Mouse (Mus musculus) retina, embryonic 14.5 days (tissue): ENCODE measurements at regions not wholly inside any gene's neighbourhood (a gene's known extent, or its start where the extent isn't known, plus 50 kb on each side); places are given as distances from the start of the nearest gene placed in this dataset.

Source experiments
- DNase-seq: peaks from one replicate; pipeline ENCODE4 v3.0.0-alpha.2; 2015; ENCODE audit warnings: low spot score

GRCm38 (mm10) chr12:54453343-54453742 is 203.0 kb downstream of the Sptssa start:
- DNase-seq, result no peak

DNA sequence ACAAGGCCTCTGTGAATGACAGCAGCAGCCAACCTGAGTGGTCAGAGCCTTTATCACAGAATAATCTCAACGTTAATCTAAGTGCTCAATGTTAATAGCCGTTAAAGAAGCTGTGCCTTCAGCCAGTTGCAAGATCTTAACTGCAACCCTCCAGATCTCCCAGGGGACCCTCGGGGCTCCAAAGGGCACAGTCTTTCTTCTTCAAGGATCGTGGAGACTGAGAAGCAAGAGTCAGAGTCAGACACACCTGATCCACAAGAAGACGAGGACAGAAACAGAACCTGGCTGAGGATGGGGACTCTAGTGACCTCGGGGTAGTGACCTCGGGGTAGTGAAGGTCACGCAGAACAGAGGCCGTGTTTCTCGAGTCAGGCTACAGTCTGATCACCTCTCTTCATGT is 206.0 kb downstream of the Sptssa start:
- DNase-seq, result no peak

GRCm38 (mm10) chr12:54448221-54448620 is 208.2 kb downstream of the Sptssa start:
- DNase-seq, result no peak

DNA sequence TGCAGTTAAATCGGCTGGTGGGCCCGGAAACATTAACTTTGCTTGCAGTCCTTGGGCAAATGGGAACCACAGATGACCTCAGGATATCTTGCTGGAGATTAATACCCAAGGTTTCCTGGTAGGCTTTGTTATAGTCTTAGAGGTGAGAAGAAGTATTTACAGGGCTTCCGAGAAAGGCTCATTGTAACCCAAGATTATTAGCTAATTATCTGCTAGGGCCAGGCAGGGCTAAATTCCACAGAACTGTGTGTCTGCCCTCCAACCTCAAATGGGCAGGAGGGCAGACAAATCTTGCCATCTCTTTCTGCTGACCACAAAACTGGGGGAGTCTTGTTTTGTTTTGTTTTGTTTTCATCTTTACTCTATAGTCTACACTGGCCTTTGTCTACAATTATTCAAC is 209.0 kb downstream of the Sptssa start:
- DNase-seq, result no peak

DNA sequence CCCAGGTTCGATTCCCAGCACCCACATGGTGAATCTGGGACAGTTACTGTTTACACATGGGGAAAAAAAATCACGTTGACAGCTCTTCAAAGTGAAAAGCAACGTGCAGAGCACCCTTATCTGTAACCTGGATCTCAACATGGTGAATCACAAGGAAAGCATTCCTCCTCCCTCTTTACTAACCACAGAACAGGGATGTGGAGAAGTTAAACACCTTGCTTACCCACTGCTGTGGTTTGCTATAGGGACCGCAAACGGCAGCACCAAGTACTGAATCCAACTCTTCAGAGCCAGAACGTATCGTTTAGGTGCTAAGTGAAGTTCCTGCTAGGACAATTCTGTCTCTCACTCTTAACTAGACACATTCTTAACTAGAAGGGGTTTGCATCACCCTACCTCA is 210.0 kb downstream of the Sptssa start:
- no peak for DNase-seq

- no peak for DNase-seq
Observed at GRCm38 (mm10) chr12:54444416-54444815, 212.0 kb downstream of the Sptssa start.

DNA sequence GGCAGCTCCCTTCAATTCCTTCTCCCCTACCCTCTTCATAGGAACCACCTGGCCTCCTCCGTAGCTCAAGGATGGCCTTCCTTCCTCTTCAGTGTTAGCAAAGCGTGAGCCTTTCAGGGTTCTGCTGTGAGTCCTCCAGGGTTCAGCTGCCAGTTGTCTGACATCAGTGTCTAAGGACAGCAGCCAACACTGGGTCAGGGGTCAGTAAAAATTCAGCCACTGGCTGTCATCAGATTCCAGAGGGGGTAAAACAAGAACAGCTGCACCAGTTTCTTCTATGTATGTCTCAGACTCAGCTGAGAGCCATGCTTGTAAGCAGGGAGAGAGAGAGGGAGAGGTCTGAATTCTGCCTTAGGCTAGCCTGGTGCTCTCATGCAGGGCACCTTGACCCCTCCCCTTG is 213.1 kb downstream of the Sptssa start:
- DNase-seq, result no peak

DNA sequence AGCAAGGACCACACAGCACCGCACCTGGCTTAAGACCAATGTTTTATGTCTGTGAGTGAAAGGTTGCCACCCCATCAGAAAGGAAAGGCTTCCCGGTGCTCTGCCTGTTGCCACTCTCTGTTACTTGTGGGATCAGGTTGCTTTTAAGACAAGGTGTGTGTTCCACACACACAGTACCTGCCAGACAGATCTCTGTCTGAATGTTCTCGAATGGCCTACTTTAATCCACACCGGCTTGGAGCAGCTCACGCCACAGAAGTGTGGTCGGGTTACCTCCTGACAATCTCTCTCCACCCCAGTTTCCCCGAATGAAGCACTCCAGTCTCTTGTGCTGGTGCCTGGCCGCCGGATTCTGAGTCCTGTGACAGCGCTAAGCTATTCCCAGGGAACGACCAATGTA is 214.0 kb downstream of the Sptssa start:
- DNase-seq, result no peak

DNA sequence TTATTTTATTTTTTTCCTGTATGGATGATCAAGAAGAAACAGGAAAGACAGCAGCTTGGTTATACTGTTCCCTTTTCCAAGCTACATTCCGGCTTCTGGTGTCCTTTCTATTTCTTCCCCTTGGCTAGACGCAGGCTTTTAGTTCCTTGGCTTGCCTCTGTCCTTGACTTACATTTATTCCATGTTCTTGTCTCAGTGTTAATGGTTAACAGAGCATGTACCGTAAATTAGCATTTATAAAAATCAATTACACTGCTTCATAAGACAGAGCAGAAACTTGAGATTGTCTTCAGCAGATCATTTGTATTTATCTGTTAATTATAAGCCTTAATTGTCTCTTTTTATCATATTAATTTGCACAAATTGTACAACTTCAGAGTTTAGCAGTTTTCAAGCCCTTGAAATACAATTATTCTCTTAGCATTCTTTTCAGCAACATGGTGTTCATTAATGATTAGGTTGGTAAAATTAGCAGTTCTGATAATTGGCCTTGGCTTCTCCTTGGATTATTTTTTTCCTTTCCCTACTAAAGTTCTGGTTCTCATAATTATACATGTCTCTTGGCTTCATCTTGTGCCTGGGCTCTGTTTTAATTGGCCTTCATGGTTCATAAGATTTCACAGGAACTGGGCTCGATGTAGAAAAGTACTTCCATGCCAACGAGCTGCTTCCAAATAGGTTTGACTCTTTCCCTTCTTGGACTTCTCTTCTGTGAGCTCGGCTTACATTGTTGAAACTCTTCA is 215.4 kb downstream of the Sptssa start:
- no peak for DNase-seq

- peak; percentile 20 for DNase-seq
Observed at GRCm38 (mm10) chr12:54438793-54439192, 217.6 kb downstream of the Sptssa start.

GRCm38 (mm10) chr12:54425236-54425635 is 221.6 kb upstream of the Egln3 start:
- DNase-seq, result no peak

GRCm38 (mm10) chr12:54414829-54415228 is 211.2 kb upstream of the Egln3 start:
- no peak for DNase-seq

DNA sequence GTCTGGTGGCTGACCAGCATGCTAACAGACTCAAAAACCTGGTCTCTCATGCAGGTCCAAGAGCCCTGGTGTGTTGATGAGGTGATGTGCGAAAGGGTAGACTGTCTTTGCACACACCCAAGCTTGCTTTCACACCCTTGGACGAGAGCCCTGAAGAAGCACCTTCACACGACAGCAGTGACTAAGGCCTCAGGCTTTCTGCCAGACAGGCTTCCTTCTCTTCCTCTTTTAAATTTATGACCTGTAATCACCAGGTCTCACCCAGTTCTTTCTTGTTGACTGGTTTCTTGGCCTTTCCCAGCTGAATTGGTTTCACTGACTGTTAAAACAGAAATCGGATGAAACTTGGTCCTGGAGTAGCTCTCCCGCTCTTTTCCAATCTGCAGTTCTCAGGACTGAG is 210.5 kb upstream of the Egln3 start:
- DNase-seq, result no peak

GRCm38 (mm10) chr12:54410038-54410605 is 206.5 kb upstream of the Egln3 start:
- peak; percentile 50 for DNase-seq

DNA sequence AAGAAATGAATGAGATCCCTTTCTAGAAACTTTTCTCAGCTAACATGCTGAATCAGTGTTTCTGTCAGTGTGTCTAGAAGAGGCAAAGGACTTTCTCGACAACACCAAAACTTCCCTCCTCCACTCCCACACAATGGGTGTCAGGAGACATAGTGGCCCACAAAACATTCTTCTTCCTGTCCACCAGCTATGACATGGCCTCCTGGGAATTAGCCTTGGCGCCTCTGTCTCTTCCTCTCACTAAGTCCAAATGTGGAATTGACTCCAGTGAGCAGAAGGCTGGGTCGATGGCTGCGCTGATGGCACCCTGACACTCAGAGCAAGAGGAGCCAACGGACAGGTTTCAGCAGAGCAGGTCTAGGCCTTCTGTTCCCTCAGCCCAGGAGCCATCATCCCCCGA is 205.2 kb upstream of the Egln3 start:
- DNase-seq, result no peak

DNA sequence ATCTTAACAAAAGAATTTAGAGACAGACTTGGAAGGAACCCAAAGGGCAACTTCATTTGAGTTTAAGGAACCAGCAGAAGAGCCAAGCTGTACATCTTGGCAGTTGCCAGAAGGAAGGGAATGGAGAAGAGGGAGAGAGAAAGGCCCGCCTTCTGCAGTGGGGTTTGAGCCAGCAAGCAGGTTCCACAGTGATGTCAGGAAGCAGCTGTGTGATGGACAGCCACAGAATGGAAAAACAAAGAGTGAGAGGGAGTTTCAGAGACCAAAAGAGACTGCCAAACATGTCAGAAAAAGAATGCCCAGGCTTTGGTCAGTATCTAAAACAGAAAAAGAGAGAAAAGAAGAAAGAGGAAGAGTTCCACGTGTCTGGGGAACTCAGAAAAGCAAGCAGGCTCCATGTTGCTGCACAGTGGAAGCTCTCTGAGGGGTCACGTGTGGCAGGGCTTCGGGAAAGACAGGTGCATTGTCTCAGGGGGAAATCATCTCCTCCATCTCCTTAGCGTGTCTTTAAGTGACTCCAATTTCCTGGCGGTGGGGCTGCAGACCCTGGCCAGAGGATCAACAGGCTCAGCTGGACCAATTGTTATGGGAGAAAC is 203.7 kb upstream of the Egln3 start:
- no peak for DNase-seq

- no peak for DNase-seq
Observed at GRCm38 (mm10) chr12:54405066-54405465, 201.4 kb upstream of the Egln3 start.

GRCm38 (mm10) chr12:54402591-54402990 is 198.9 kb upstream of the Egln3 start:
- no peak for DNase-seq

GRCm38 (mm10) chr12:54401665-54402064 is 198.0 kb upstream of the Egln3 start:
- no peak for DNase-seq

DNA sequence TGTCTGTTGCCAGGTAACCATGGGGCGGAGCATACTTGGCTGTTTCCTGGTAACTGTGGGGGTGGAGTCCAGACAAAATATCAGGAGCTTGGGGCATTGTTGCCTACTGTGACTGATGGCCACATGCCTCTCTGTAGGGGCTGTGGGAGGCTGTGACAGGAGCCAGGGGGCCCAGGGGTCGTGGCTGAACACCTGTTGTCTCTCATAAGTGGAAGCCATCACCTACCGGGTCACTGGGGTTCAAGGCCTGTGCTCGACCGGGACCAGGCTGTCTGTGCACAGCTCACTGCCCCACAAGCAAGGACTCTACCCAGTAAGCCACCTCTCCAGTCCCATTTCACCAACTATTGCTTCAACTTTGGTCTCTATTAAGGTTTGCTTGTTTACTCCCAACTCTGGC is 196.4 kb upstream of the Egln3 start:
- no peak for DNase-seq

DNA sequence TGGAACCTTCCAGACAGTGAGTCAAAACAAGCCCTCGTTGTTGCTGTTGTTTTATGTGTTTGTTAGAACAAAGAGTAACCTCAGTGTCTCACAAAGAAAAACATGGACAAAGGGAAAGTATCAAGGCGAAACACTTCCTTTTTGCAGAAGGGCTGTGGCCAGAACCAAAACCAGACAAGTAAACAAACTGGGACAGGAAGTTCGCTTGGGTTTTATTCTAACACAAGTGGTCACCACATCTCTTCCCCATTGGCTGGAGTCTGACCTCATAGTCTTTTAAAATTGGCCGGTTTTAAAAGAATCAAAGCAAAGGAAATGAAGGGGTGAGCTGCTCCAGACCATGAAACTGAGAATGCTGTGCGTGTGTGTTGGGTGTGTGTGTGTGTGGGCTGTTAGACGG is 194.4 kb upstream of the Egln3 start:
- DNase-seq, result no peak

- no peak for DNase-seq
Observed at GRCm38 (mm10) chr12:54396952-54397351, 193.3 kb upstream of the Egln3 start.

DNA sequence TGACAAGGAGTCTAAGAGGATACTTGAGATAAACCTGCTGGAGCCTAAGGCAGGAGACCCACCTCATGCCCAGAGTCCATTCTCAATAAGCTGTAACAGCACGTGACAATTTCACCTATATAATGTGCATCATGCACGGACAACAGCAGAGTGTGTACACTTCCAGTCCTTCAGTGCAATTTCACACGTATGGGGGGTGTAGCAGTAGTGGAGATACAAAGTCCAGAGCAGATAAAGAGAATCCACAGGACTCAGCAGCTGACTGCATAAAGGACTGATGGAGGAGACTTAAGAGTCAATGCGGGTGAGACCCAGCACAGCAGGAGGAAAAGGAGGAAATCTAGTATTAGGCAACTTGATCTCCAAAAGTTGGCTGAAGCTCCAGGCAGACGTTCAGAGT is 192.7 kb upstream of the Egln3 start:
- DNase-seq, result no peak

- DNase-seq, result no peak
Observed at GRCm38 (mm10) chr12:54385401-54385800, 181.7 kb upstream of the Egln3 start.
